ENCODE assay signal across 8 mouse cellular contexts in genomic region chr13:63719351-63720207, GRCm38 (mm10).
DNase-seq lines count a peak whose midpoint lies in the region; ATAC-seq and TF ChIP-seq lines count a peak whose summit lies in the region.

No protein-coding gene starts in this region.

- H3K27ac ChIP-seq in liver, embryonic 14.5 days, result no peak overlapping the region
- peak overlapping the region; percentile 46 for H3K27ac ChIP-seq in small intestine, adult 2 months (ENCODE audit: insufficient read depth, low read depth, low read length)

- no peak for TF ChIP-seq CTCF in liver, embryonic 14.5 days (IDR thresholded peaks at IDR 0.05; ENCODE audit: low read depth)
- TF ChIP-seq CTCF in small intestine, adult 2 months (IDR thresholded peaks at IDR 0.05; ENCODE audit: extremely low read depth, insufficient read length, insufficient replicate concordance, low read depth, low read length), result no peak

- 14% methylated on average over 8 of the region's 8 CpGs for WGBS in liver, embryonic 14.5 days (ENCODE audit: insufficient replicate concordance)
- 23% methylated on average over 8 of the region's 8 CpGs for WGBS in small intestine, adult 2 months

- no peaks in the 10 kb centered on the region for H3K36me3 ChIP-seq in liver, embryonic 14.5 days (replicated peaks; ENCODE audit: control insufficient read depth, insufficient read depth, low read depth)
- no peaks in the 10 kb centered on the region for H3K36me3 ChIP-seq in small intestine, adult 2 months (ENCODE audit: control insufficient read depth, insufficient read depth, low read length)

- peak; percentile 25 for DNase-seq in urinary bladder, postnatal 14 days (ENCODE audit: low spot score)
- no peak for DNase-seq in urinary bladder, adult 2 months (ENCODE audit: low spot score)
- no peak for DNase-seq in liver, embryonic 14.5 days (ENCODE audit: low read depth in 3 of 3, low spot score in 3 of 3)
- DNase-seq in urinary bladder, adult 18-20 months (ENCODE audit: low spot score in 2 of 2), result no peak
- DNase-seq in layer of hippocampus, postnatal 25 days (ENCODE audit: extremely low spot score in 1 of 2, low spot score in 1 of 2), result no peak
- DNase-seq in frontal cortex, postnatal 10 days (ENCODE audit: low spot score in 2 of 2), result no peak

- H3K9ac ChIP-seq in liver, embryonic 14.5 days (replicated peaks), result peak overlapping the region; percentile 9; the same call in 1 of the 2 replicates

- no peak overlapping the region for H3K4me3 ChIP-seq in liver, embryonic 14.5 days (ENCODE audit: insufficient read depth in 1 of 2, low read depth in 2 of 2, low read length in 2 of 2)
- no peak overlapping the region for H3K4me3 ChIP-seq in small intestine, adult 2 months (ENCODE audit: low read depth, low read length)

- no peak for TF ChIP-seq POLR2A in small intestine, adult 2 months (IDR thresholded peaks at IDR 0.05; ENCODE audit: low read depth, low read length)

- H3K4me2 ChIP-seq in liver, embryonic 14.5 days (ENCODE audit: low read depth), result no peak overlapping the region

- peaks cover 7 to 15% of the 10 kb centered on the region in 2 experiments; a peak in 3 of 4 replicates for H3K4me1 ChIP-seq in liver, embryonic 14.5 days (replicated peaks; ENCODE audit: control insufficient read depth in 2 of 2, insufficient read depth in 2 of 2, low read length in 1 of 2)
- H3K4me1 ChIP-seq in small intestine, adult 2 months (ENCODE audit: control insufficient read depth, insufficient read depth, insufficient read length, low read length), result no peaks in the 10 kb centered on the region; the same call in 1 of the 2 replicates

- peak; percentile 56; the same call in 1 of the 2 replicates for TF ChIP-seq EP300 in liver, embryonic 14.5 days (IDR thresholded peaks at IDR 0.05; ENCODE audit: low read depth)

- no peaks in the 10 kb centered on the region for H3K27me3 ChIP-seq in liver, embryonic 14.5 days (ENCODE audit: control insufficient read depth, insufficient read depth, low read length)
- H3K27me3 ChIP-seq in small intestine, adult 2 months (ENCODE audit: control insufficient read depth, insufficient read depth, low read length), result no peaks in the 10 kb centered on the region

- no peaks in the 10 kb centered on the region for H3K9me3 ChIP-seq in liver, embryonic 14.5 days (ENCODE audit: control insufficient read depth, low read length)

- peak; percentile 28 to 40; a peak in 3 of 4 replicates for ATAC-seq in hematopoietic stem cell, adult 5-6 weeks (replicated peaks in 1 of 2; ENCODE audit: insufficient read depth in 1 of 2, low FRiP score in 2 of 2, low TSS enrichment in 1 of 2, low read depth in 1 of 2, poor library complexity in 2 of 2, severe bottlenecking in 2 of 2)
- peak; percentile 66; the same call in 1 of the 2 replicates for ATAC-seq in liver, embryonic 14.5 days (ENCODE audit: insufficient read depth)
